In genomic region chr10:69211560-69211959, GRCm38 (mm10) we compare ENCODE assay signal across 8 mouse cellular contexts. TPM values are rescaled to one million over a fixed set of nuclear protein-coding genes. Genes with fewer than 3 reads are reported as not detected.
DNase-seq lines count a peak whose midpoint lies in the region; ATAC-seq and TF ChIP-seq lines count a peak whose summit lies in the region.

No protein-coding gene starts in this region.

- 66% methylated on average over 8 of the region's 8 CpGs for WGBS in forebrain, postnatal 0 days
- WGBS in intestine, embryonic 14.5 days, result 45% methylated on average over 8 of the region's 8 CpGs

- H3K36me3 ChIP-seq in forebrain, postnatal 0 days (ENCODE audit: insufficient read depth), result peaks cover 3% of the 10 kb centered on the region; the same call in 1 of the 2 replicates
- H3K36me3 ChIP-seq in intestine, embryonic 14.5 days (ENCODE audit: control insufficient read depth, insufficient read depth, low read length), result peaks cover 20% of the 10 kb centered on the region
- H3K36me3 ChIP-seq in testis, adult 2 months (ENCODE audit: control insufficient read depth, insufficient read depth, low read length), result no peaks in the 10 kb centered on the region

- TF ChIP-seq POLR2A in testis, adult 2 months (IDR thresholded peaks at IDR 0.05; ENCODE audit: control insufficient read depth, low read depth, low read length), result no peak

- peak overlapping the region; percentile 87 for H3K4me2 ChIP-seq in forebrain, postnatal 0 days (ENCODE audit: low read depth)
- peak overlapping the region; percentile 51 for H3K4me2 ChIP-seq in intestine, embryonic 14.5 days (ENCODE audit: low read length)

- peaks cover 10% of the 10 kb centered on the region for H3K4me1 ChIP-seq in forebrain, postnatal 0 days (ENCODE audit: insufficient read depth)
- H3K4me1 ChIP-seq in intestine, embryonic 14.5 days (replicated peaks; ENCODE audit: control insufficient read depth, insufficient read depth, low read length), result peaks cover 9% of the 10 kb centered on the region
- peaks cover 28% of the 10 kb centered on the region for H3K4me1 ChIP-seq in testis, adult 2 months (ENCODE audit: control insufficient read depth, insufficient read depth, low read length)

- no peak for TF ChIP-seq CTCF in forebrain, postnatal 0 days (IDR thresholded peaks at IDR 0.05; ENCODE audit: low read depth)
- TF ChIP-seq CTCF in testis, adult 2 months (IDR thresholded peaks at IDR 0.05; ENCODE audit: control insufficient read depth, insufficient read depth, insufficient replicate concordance, low read depth, low read length), result no peak

- no peak for ATAC-seq in forebrain, postnatal 0 days
- no peak for ATAC-seq in intestine, embryonic 14.5 days (replicated peaks; ENCODE audit: low FRiP score, low TSS enrichment, low read depth)

- H3K4me3 ChIP-seq in forebrain, postnatal 0 days (ENCODE audit: low read depth, low read length), result peak overlapping the region; percentile 84
- peak overlapping the region; percentile 82 for H3K4me3 ChIP-seq in intestine, embryonic 14.5 days (ENCODE audit: low read depth, low read length)
- H3K4me3 ChIP-seq in testis, adult 2 months (ENCODE audit: control insufficient read depth, low read depth, low read length), result peak overlapping the region; percentile 61

- H3K9me3 ChIP-seq in forebrain, postnatal 0 days (ENCODE audit: low read length), result no peaks in the 10 kb centered on the region
- H3K9me3 ChIP-seq in intestine, embryonic 14.5 days (ENCODE audit: control insufficient read depth, low read length), result no peaks in the 10 kb centered on the region

- H3K27me3 ChIP-seq in forebrain, postnatal 0 days (ENCODE audit: insufficient read depth, low read length), result no peaks in the 10 kb centered on the region
- no peaks in the 10 kb centered on the region for H3K27me3 ChIP-seq in intestine, embryonic 14.5 days (replicated peaks; ENCODE audit: control insufficient read depth, insufficient read depth, low read length)
- H3K27me3 ChIP-seq in testis, adult 2 months (ENCODE audit: control insufficient read depth, insufficient read depth, low read length), result no peaks in the 10 kb centered on the region

- peak overlapping the region; percentile 98; the same call in 1 of the 2 replicates for H3K27ac ChIP-seq in forebrain, postnatal 0 days (ENCODE audit: low read depth, low read length)
- H3K27ac ChIP-seq in intestine, embryonic 14.5 days (ENCODE audit: low read depth), result peak overlapping the region; percentile 99
- H3K27ac ChIP-seq in testis, adult 2 months (ENCODE audit: control insufficient read depth, insufficient read depth, low read depth, low read length), result peak overlapping the region; percentile 94

- intact Hi-C loops in left cerebral cortex, postnatal 14 days (cut with DNase I), result no loop called here

- H3K9ac ChIP-seq in forebrain, postnatal 0 days, result peak overlapping the region; percentile 98
- H3K9ac ChIP-seq in intestine, embryonic 14.5 days (ENCODE audit: low read length), result peak overlapping the region; percentile 98

- peak; percentile 18 to 37 for DNase-seq in urinary bladder, postnatal 36 days (ENCODE audit: low spot score in 2 of 2)
- no peak for DNase-seq in urinary bladder, postnatal 10 days (ENCODE audit: low spot score)
- DNase-seq in forebrain, postnatal 0 days, result no peak
- peak; percentile 61 for DNase-seq in intestine, embryonic 14.5 days (ENCODE audit: low spot score)
- DNase-seq in lung, postnatal 36 days, result peak; percentile 35
- no peak for DNase-seq in layer of hippocampus, postnatal 36 days
- no peak for DNase-seq in left cerebral cortex, postnatal 14 days (ENCODE audit: low spot score in 2 of 2)

RNA-seq across cellular contexts. Expression of gene A930033H14Rik, which starts 1.3 kb away (rescaled TPM):
- total RNA-seq in forebrain, postnatal 0 days (2014; rRNA removed), result 1.2 and 1.4 TPM in 2 replicates
- 0.78 and 1.9 TPM in 2 replicates for polyA plus RNA-seq in forebrain, postnatal 0 days (2015; fragmentation: Nextera tagmentation; extraction: Ambion mirVana)
- polyA plus RNA-seq in intestine, embryonic 14.5 days (2014; fragmentation: Nextera tagmentation; extraction: Ambion mirVana), result 2.7 and 2.8 TPM in 2 replicates
- 1.4 and 1.5 TPM in 2 replicates for polyA plus RNA-seq in testis, adult 2 months (2012; rRNA removed)
- total RNA-seq in layer of hippocampus, postnatal 36 days (2021), result 1 to 10 TPM; 2.7 TPM
- total RNA-seq in left cerebral cortex, postnatal 14 days (2021), result 1 to 10 TPM; 4.1 to 4.3 TPM

Comparison
In these comparisons a context has a peak if more than half of its experiments do, and no peak if none do; other contexts are left out.
1. DNase-seq: peak in urinary bladder, postnatal 36 days (2 of 2), intestine, embryonic 14.5 days (single experiment) and lung, postnatal 36 days (single experiment); none in urinary bladder, postnatal 10 days (single experiment), forebrain, postnatal 0 days (single experiment), layer of hippocampus, postnatal 36 days (0 of 2) and left cerebral cortex, postnatal 14 days (0 of 2).
2. Peak in every context shown above with its lines, with median percentiles within 50 percentile points of each other: H3K27ac ChIP-seq and H3K4me3 ChIP-seq.